Mouse (Mus musculus): ENCODE measurements around the gene Pdzd2.

DNA sequence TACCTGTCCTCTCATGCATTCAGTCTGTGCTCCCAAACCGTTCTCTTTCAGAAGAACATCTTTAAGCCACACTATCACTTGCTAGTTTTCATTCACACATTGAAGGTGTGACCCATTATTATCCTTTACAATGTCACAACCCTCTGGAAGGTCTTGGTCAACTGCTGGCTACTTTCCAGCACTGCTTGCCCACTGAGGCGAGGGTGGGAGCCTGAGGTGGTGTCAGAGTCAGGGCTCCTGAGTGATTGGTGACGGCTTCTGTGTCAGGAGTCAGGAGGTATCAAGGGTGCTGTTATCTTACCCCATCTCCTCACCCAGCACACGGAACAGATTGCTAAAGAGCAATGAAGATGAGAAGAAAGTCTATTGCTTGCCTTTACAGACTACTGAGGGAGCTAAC is 267.1 kb downstream of the Pdzd2 start:
- no peak for TF ChIP-seq POLR2A (IDR thresholded peaks at IDR 0.05; ENCODE audit: extremely low read depth, insufficient read depth, low read length)
- TF ChIP-seq CTCF (IDR thresholded peaks at IDR 0.05; ENCODE audit: extremely low read depth, insufficient read depth, low read length), result no peak
